Mouse (Mus musculus): ENCODE measurements around the gene Gars.
A peak's percentile ranks its signal among the peaks of the same experiment; 100 is the strongest.

The Gars gene

GRCm38 (mm10) chr6:55038671-55039445, 1.1 kb downstream of the Gars start:
- DNase-seq: peak; percentile 46 to 57

GRCm38 (mm10) chr6:55039446-55039783, 1.6 kb downstream of the Gars start:
- no peak for DNase-seq

GRCm38 (mm10) chr6:55040031-55040430, 2.2 kb downstream of the Gars start:
- DNase-seq: no peak

- no peak for DNase-seq
Observed at GRCm38 (mm10) chr6:55043206-55043605, 5.4 kb downstream of the Gars start.

GRCm38 (mm10) chr6:55044542-55044941, 6.7 kb downstream of the Gars start:
- DNase-seq: no peak

- DNase-seq: no peak
Observed at GRCm38 (mm10) chr6:55045326-55045725, 7.5 kb downstream of the Gars start.

- no peak for DNase-seq
Observed at GRCm38 (mm10) chr6:55049186-55049585, 11.4 kb downstream of the Gars start.

GRCm38 (mm10) chr6:55054491-55054890, 16.7 kb downstream of the Gars start:
- no peak for DNase-seq

- no peak for DNase-seq
Observed at GRCm38 (mm10) chr6:55057427-55057826, 19.6 kb downstream of the Gars start.

- no peak for DNase-seq
Observed at GRCm38 (mm10) chr6:55060241-55060825, 22.5 kb downstream of the Gars start.

- no peak for DNase-seq
Observed at GRCm38 (mm10) chr6:55061328-55061727, 23.5 kb downstream of the Gars start.

- no peak for DNase-seq
Observed at GRCm38 (mm10) chr6:55062200-55062599, 24.4 kb downstream of the Gars start.

GRCm38 (mm10) chr6:55063793-55064476, 26.1 kb downstream of the Gars start:
- DNase-seq: no peak

GRCm38 (mm10) chr6:55064477-55064827, 26.6 kb downstream of the Gars start:
- DNase-seq: no peak

GRCm38 (mm10) chr6:55065903-55066302, 28.1 kb downstream of the Gars start:
- DNase-seq: no peak

- no peak for DNase-seq
Observed at GRCm38 (mm10) chr6:55076561-55077255, 38.9 kb downstream of the Gars start.

GRCm38 (mm10) chr6:55081379-55081778, 43.6 kb downstream of the Gars start:
- DNase-seq: no peak

GRCm38 (mm10) chr6:55082261-55083051, 44.6 kb downstream of the Gars start:
- no peak for DNase-seq

GRCm38 (mm10) chr6:55087355-55087754, 49.5 kb downstream of the Gars start:
- no peak for DNase-seq

- peak; percentile 27 to 28 for DNase-seq
Observed at GRCm38 (mm10) chr6:55090639-55091038, 52.8 kb downstream of the Gars start.

- no peak for DNase-seq
Observed at GRCm38 (mm10) chr6:55091396-55091795, 53.6 kb downstream of the Gars start.

- DNase-seq: no peak
Observed at GRCm38 (mm10) chr6:55093431-55094146, 55.8 kb downstream of the Gars start.

Data from cerebellum, postnatal 10 days (tissue).